Mouse (Mus musculus) lung, adult 2 months (tissue): Measurements from ENCODE around the gene Ikzf1. TPM values are rescaled to one million over a fixed set of nuclear protein-coding genes. Genes with fewer than 3 reads are reported as not detected.

Experiments
- DNase-seq: peaks from one replicate; pipeline ENCODE4 v3.0.0; 2022
- H3K4me1 ChIP-seq: fragments of 200-500 bp; 2 replicates; pipeline ENCODE4 v1.6.1; 2011; ENCODE audit warnings: low read length; ENCODE audit not compliant: control insufficient read depth, insufficient read depth
- H3K4me3 ChIP-seq: fragments of 200-500 bp; replicated peaks from 2 replicates; pipeline ENCODE3; 2011; ENCODE audit warnings: low read depth, mild to moderate bottlenecking, control low read depth, low read length; ENCODE audit errors: extremely low read depth
- CTCF ChIP-seq: fragments of 200-500 bp; IDR thresholded peaks from 2 replicates; pipeline ENCODE4 v1.5.1; 2011; ENCODE audit warnings: mild to moderate bottlenecking, low read length, control low read depth; ENCODE audit not compliant: insufficient read depth
- POLR2A ChIP-seq: fragments of 200-500 bp; IDR thresholded peaks from 2 replicates; pipeline ENCODE4 v1.6.1; 2011; ENCODE audit warnings: low read depth, mild to moderate bottlenecking, control low read depth, low read length, borderline replicate concordance; ENCODE audit errors: extremely low read depth
- WGBS: fragments of 180-500 bp; shearing (Covaris S2); methylation state at CpG from one replicate; pipeline ENCODE4 v1.1.7; 2018; 5-methylcytosine and 5-hydroxymethylcytosine counted together
- polyA plus RNA-seq: library from polyadenylated mRNA; depleted of rRNA; stranded (reverse); fragments of >200 nt; gene quantifications from 2 replicates; pipeline ENCODE4 v1.2.3, GENCODE M21; 2012

The Ikzf1 gene
- polyA plus RNA-seq, 1 experiment = 28.0 TPM

GRCm38 (mm10) chr11:11716692-11717037 is 31.9 kb downstream of the Ikzf1 start:
- TF ChIP-seq POLR2A (no peak), CTCF (no peak)
- peaks cover 3% of the 10 kb centered on the region; the same call in 1 of the 2 replicates for H3K4me1 ChIP-seq
- no peak for DNase-seq
- 60% methylated on average over 2 of the region's 2 CpGs for WGBS
- no peak overlapping the region for H3K4me3 ChIP-seq

GRCm38 (mm10) chr11:11717606-11718167 is 32.9 kb downstream of the Ikzf1 start:
- TF ChIP-seq CTCF = no peak
- no peak for TF ChIP-seq POLR2A
- no peaks in the 10 kb centered on the region for H3K4me1 ChIP-seq
- WGBS = 67% methylated on average over 4 of the region's 4 CpGs
- DNase-seq = no peak
- H3K4me3 ChIP-seq = no peak overlapping the region

GRCm38 (mm10) chr11:11719748-11720147 is 34.9 kb downstream of the Ikzf1 start:
- no peak for TF ChIP-seq POLR2A
- TF ChIP-seq CTCF = no peak
- Histone ChIP-seq H3K4me3 (no peak overlapping the region), H3K4me1 (no peaks in the 10 kb centered on the region)
- DNase-seq = no peak
- WGBS = 53% methylated on average over 5 of the region's 5 CpGs

- no peak for DNase-seq
- 79% methylated on average over 11 of the region's 11 CpGs for WGBS
- no peak overlapping the region for H3K4me3 ChIP-seq
- TF ChIP-seq POLR2A (no peak), CTCF (no peak)
- no peaks in the 10 kb centered on the region for H3K4me1 ChIP-seq
Measured at GRCm38 (mm10) chr11:11725252-11725875, 40.6 kb downstream of the Ikzf1 start.

GRCm38 (mm10) chr11:11725876-11726525 is 41.2 kb downstream of the Ikzf1 start:
- no peak for TF ChIP-seq POLR2A
- TF ChIP-seq CTCF = no peak
- no peak for DNase-seq
- no peak overlapping the region for H3K4me3 ChIP-seq
- no peaks in the 10 kb centered on the region for H3K4me1 ChIP-seq
- WGBS = 73% methylated on average over 5 of the region's 5 CpGs

- DNase-seq = no peak
- TF ChIP-seq CTCF (no peak), POLR2A (no peak)
- H3K4me3 ChIP-seq = no peak overlapping the region
- WGBS = 66% methylated on average over 4 of the region's 4 CpGs
- H3K4me1 ChIP-seq = no peaks in the 10 kb centered on the region
Measured at GRCm38 (mm10) chr11:11726807-11727276, 42.0 kb downstream of the Ikzf1 start.

- 85% methylated on average over 10 of the region's 10 CpGs for WGBS
- DNase-seq = no peak
- no peak overlapping the region for H3K4me3 ChIP-seq
- no peak for TF ChIP-seq CTCF
- no peak for TF ChIP-seq POLR2A
- no peaks in the 10 kb centered on the region; the same call in 1 of the 2 replicates for H3K4me1 ChIP-seq
Measured at GRCm38 (mm10) chr11:11727936-11728556, 43.2 kb downstream of the Ikzf1 start.

- Histone ChIP-seq H3K4me3 (no peak overlapping the region), H3K4me1 (no peaks in the 10 kb centered on the region; the same call in 1 of the 2 replicates)
- no peak for DNase-seq
- WGBS = 77% methylated on average over 6 of the region's 6 CpGs
- TF ChIP-seq POLR2A (no peak), CTCF (no peak)
Measured at GRCm38 (mm10) chr11:11729216-11729615, 44.4 kb downstream of the Ikzf1 start.

- no peaks in the 10 kb centered on the region; the same call in 1 of the 2 replicates for H3K4me1 ChIP-seq
- WGBS = 55% methylated on average over 1 of the region's 1 CpGs
- H3K4me3 ChIP-seq = no peak overlapping the region
- TF ChIP-seq POLR2A (no peak), CTCF (no peak)
- no peak for DNase-seq
Measured at GRCm38 (mm10) chr11:11730062-11730461, 45.3 kb downstream of the Ikzf1 start.

GRCm38 (mm10) chr11:11731727-11732126 is 46.9 kb downstream of the Ikzf1 start:
- 90% methylated on average over 1 of the region's 1 CpGs for WGBS
- Histone ChIP-seq H3K4me3 (no peak overlapping the region), H3K4me1 (no peaks in the 10 kb centered on the region; the same call in 1 of the 2 replicates)
- no peak for TF ChIP-seq POLR2A
- no peak for TF ChIP-seq CTCF
- no peak for DNase-seq
